Mouse (Mus musculus): ENCODE data around the gene Taf10. TPM values are rescaled to one million over a fixed set of nuclear protein-coding genes. Genes with fewer than 3 reads are reported as not detected.

Gene Taf10
- 100 to 1,000 TPM; 209 to 217 TPM for total RNA-seq (2021)
- long read RNA-seq, experiment 1, full-length matches to known transcripts: 153 of 166 reads
- long read RNA-seq, experiment 1, partial matches to known transcripts: 8 of 166 reads
- long read RNA-seq, experiment 1, other reads (novel, unspliced or antisense): 5 of 166 reads
- long read RNA-seq, experiment 2, full-length matches to known transcripts: 73 of 82 reads
- long read RNA-seq, experiment 2, partial matches to known transcripts: 4 of 82 reads
- long read RNA-seq, experiment 2, other reads (novel, unspliced or antisense): 5 of 82 reads

- peak; percentile 92 for DNase-seq
These were observed at the start of gene Taf10 for GRCm38 (mm10) chr7:105743926-105744590. Gene Taf10 (minus strand): TSS chr7:105744361.

DNA sequence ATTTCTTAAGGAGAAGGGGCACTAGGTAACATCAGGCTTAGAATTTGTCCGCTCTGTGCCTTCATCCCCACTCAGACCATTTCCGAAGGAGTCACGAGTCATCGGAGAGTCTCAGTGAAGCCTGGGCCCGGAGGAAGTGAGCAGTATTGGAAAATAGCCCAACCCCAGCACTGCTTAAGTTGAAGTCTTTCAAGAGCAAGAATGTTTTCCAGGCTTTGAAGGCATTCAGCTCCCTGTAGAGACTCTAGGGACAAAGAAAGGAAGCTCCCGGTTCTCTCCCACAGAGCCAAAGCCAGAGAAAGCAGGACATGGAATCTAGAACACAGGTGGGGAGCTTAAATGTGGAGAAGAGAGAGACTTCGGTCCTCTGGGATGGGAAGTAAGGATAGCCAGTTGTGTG lies 49.5 kb upstream of the Taf10 start:
- no peak for DNase-seq

DNA sequence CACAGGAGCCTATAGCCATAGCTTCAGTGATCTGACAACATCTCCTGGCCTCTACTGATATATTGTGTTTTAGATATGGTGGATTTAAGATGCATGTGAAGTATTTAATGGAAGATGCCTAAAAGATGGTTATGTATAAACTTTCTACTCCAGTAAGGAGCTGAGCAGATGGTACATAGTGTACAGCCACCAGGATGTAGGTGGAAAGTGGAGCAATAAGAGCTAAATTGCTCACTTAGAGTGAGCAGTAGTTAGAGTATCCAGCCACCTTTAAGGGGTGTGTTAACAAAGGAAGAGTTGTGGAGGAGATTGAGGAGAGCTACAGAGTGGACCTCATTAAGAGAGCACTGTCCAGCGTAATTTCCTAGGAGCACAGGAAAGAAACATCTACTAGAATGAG lies 47.0 kb upstream of the Taf10 start:
- no peak for DNase-seq

DNA sequence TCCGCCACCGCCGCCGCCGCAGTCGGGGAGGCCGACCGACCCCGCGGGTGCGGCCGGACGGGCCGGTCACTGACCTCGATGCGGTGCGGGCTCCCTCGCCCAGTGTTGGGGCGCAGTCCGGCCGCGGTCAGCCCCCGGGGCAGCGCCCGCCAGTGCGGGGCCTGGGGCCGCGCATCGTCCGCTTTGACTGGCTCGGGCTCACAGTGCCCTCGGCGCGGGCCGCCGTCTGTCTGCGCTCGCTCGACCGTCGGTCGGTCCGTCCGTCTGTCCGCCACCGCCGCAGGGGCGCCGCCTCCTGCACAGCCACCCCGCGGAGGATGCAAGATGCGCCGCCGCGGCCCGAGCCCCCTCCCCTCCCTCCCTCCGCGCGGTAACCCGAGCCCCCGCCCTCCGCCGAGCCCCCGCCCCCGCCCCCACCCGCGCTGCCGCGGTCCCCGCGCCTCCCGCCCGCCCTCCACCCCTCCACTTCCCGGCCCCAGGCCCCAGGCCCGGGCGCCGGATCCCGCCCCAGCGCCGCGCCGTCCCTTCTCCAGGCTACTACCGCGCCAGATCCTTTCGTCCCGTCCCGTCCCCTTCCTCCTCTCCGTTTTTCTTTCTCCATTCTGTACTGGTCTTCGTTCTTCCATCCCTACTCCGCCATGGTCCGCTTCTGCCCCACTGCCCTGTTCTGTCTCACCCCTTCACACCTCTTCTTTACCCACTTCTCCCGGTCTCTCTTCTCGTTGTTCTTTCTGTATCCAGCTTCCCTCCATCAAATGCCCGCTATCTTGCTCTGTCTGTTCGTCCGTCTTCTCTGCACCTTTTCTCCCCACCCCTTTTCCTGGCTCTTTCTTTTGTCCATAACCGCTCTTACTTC lies 43.4 kb upstream of the Taf10 start, which contains the start of gene Dchs1:
Dchs1 (minus strand) TSS at position 370 of the 856 bp plus-strand sequence.
- peak in 1 of 2 experiments; percentile 48 for DNase-seq

DNA sequence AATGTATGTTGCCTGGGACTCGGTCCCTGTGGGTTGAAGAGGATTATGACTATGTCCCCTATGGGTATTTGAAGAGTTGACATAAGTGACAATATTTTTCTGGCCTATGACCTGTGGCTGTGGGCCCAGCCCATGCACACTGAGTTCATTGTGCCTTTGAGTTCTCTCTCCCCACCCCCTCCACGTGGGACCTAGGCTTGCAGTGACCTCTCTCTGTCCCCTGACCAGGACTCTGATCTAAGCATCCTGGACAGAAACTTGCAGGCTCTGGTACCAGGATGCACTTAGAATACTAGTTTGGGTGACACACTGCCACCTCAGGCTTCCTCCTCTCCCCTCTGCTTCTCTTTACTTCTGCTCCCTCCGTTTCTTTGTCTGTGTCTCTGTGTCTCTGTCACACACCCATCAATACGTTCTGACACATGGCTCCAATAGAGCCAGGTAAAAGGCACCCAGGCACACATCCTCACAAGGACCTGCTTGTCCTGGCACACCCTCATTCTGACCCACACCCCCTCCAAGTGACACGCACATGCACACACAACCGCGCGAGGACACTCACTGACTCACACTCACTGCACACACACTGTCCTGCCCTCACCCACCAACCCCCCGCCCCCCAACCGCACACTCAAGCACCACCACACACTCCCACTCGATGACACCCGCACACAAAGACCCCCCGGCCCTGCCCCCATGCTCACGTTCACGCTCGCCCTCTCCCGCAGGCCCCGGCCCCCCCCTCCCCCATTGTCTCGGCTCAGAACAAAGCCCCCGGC lies 42.5 kb upstream of the Taf10 start:
- DNase-seq: no peak

- no peak for DNase-seq
These were observed 40.4 kb upstream of the Taf10 start for GRCm38 (mm10) chr7:105784556-105784955.

- DNase-seq: no peak
These were observed 39.7 kb upstream of the Taf10 start for GRCm38 (mm10) chr7:105783861-105784260.

DNA sequence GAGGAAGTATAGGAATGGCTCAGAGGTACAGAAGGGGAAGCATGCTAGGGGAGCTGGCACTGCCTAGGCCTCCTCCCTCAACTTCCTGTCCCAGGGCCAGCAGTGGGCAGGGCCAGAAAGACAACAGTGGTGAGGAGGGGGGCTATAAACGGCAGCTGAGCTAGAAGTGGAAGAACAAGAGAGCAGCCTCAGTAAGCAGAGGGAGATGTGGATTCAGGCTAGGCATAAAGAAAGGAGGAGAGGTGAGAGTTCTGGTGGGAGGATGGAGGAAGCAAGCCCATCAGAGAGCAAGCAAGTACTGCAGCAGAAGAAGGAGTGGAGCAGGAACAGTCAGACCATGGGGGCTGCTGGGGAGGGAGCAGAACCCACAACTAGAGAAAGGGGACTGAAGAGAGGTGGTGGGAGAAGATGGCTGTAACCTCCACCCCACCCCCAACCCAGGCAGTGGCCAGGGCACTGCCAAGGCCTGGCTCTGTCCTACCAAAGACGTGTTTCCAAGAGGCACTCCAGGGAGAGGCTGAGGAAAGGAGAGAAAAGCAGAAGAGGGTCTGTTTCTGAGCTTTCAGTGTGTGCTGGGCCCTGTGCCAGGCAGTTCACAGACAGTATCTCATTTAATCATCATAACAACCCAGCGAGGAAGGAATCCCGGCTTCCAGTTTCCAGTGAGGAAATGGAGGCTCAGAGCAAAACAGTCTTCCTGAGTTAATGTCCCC lies 34.5 kb upstream of the Taf10 start:
- peak; percentile 27 to 35 for DNase-seq

DNA sequence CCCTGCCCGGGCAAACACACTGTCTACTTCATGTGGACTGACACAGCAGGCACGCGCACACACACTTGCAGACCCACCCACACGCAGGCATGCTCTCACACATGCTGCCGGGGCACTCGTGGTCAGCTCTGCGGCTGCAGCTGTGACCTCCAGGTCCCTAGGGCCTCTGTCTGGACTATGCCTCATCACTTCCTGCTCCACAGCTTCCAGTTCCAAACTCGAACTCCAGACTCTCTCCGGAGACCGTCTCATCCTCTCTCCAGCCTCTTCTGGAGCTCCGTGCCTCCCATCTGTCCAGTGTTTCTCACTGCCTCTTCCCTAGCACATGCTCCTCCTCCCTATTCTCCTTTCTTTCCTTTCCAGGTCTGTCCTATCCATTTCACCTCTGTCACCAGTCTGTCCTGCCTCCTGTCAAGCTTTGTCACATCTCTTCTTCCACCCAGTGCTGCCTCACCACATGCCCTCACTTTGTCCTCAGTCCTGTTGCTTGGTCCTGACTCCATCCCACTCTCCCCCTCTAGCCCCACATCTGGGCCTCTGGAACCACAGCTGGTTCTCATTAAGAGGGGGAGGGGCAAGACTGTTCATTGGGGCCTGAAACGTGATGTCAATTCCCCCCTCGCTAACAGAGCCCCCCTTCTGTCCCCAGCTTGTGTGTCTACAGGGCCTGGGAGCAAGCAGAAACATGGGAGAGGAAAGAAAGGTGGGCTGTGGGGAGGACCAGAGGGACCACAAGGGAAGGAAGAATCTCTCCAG lies 33.8 kb upstream of the Taf10 start:
- peak; percentile 31 to 60 for DNase-seq

DNA sequence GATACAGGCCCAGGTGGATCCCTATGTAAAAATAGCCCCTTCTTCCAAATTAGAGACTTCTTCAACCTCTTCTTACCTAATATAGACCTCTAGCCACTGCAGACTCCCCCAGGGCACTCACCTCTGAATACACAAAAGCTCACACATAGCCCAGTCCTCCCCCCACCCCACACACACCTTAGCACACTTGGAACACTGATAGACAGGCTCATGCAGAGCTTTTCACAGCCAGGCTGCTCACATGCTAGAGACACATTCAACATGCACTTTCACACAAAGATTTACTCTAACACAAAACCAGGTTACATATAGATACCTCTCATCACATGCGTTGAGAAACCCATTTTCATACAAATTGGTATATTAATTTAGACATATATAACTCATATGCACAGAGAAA lies 33.2 kb upstream of the Taf10 start:
- no peak for DNase-seq

GRCm38 (mm10) chr7:105776026-105776425 lies 31.9 kb upstream of the Taf10 start:
- no peak for DNase-seq

GRCm38 (mm10) chr7:105774661-105775060 lies 30.5 kb upstream of the Taf10 start:
- no peak for DNase-seq

GRCm38 (mm10) chr7:105773041-105773440 lies 28.9 kb upstream of the Taf10 start:
- DNase-seq: no peak

GRCm38 (mm10) chr7:105772331-105772730 lies 28.2 kb upstream of the Taf10 start:
- DNase-seq: no peak

GRCm38 (mm10) chr7:105769959-105770358 lies 25.8 kb upstream of the Taf10 start:
- peak in 1 of 2 experiments; percentile 22 for DNase-seq

DNA sequence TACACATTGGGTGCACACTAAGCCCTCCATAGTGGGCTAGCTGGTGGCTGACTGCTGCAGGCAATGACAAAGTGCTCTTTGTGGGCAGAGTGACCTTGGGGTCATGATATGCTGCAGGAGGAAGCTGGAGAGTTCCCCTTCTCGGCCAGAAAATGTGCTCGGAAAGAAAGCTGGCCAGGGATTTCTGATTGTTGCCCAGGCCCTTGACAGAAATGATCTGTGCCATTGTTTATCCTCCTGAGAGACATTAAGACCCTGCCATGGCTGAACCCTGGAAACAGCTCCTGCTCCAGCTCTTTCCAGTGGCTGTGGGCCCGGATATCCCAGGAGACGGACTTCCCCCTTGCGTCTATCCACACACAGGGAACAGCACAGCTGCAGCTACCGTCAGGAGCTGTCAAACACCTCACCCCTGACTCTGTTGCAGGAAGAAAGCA lies 23.6 kb upstream of the Taf10 start:
- DNase-seq: peak; percentile 27 to 41

DNA sequence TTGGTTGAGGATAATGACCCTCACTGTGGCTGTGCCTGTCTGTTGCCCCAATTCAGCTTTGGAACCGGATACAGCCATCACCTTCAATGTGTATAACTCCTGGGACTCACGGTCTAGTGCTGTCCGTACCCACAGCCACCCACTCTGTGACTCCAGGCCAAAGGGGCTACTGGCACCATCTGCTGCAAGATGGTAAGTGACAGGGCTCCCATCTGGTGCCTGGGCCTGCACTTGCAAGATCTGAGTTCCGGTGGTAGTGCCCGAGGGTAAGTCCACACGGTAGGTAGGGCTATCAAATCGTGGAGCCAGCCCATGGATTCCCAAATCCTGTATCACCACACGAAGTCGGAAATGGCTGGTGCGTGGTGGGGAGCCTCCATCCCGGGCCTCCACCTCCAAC lies 20.2 kb upstream of the Taf10 start:
- DNase-seq: no peak

DNA sequence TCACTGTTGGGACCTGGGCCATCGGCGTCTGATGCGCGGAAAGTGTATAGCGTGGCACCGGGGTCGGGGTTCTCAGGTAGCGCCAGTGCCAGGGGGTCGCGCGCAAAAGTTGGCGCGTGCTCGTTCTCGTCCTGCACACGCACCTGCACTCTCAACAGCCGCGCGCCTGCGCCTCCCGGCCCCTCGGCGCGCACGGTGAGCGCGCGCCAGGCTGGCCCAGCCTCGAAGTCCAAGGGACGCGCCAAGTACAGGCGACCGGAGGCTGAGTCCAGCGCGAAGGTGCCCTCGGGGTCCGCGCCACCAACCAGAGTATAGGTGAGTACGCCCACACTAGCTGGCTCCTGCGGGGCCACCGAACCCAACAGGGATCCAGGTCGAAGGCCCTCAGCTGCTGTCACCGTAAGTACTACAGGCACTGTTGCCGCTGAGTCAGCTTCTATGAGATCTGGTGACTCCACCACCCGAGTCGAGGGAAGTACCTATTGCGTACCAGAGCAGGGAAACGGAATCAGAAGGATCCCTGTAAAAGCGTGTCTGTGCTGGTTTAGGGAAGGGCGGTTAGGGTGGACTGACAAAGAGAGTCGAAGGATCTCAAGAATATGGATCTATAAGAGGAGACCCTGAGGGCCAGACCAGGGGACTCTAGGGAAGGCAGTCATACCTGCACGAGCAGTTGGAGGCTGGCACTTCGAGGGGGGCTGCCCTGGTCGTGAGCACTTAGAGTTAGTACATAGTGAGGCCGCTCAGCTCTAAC lies 18.5 kb upstream of the Taf10 start:
- no peak for DNase-seq

GRCm38 (mm10) chr7:105761813-105762484 lies 17.8 kb upstream of the Taf10 start:
- DNase-seq: peak; percentile 17 to 30
